ENCODE assay signal across 23 mouse cellular contexts in genomic region chr1:136331836-136332235, GRCm38 (mm10). TPM values are rescaled to one million over a fixed set of nuclear protein-coding genes. Genes with fewer than 3 reads are reported as not detected.
DNase-seq lines count a peak whose midpoint lies in the region; ATAC-seq and TF ChIP-seq lines count a peak whose summit lies in the region.
"Had no signal": no experiment of that assay in that cellular context is flagged by ENCODE, and none has a peak within 500 bp of the region (broad histone marks: within the 10 kb centered on the region; RNA-seq: fewer than 3 reads in every experiment).

No protein-coding gene starts in this region.

- no peak overlapping the region for H3K27ac ChIP-seq in midbrain, postnatal 0 days (ENCODE audit: low read depth, low read length)
- no peak overlapping the region for H3K27ac ChIP-seq in midbrain, embryonic 10.5 days (replicated peaks)
- no peak overlapping the region for H3K27ac ChIP-seq in embryonic facial prominence, embryonic 10.5 days (replicated peaks)
- H3K27ac ChIP-seq: embryonic facial prominence, embryonic 15.5 days; forebrain, embryonic 10.5 days; kidney, postnatal 0 days; limb, embryonic 10.5 days; neural tube, embryonic 13.5 days; stomach, embryonic 15.5 days had no signal

- H3K9ac ChIP-seq in midbrain, postnatal 0 days (replicated peaks; ENCODE audit: low read length, poor library complexity, severe bottlenecking): no peak overlapping the region
- H3K9ac ChIP-seq: embryonic facial prominence, embryonic 15.5 days; lung, embryonic 14.5 days; neural tube, embryonic 13.5 days; stomach, embryonic 15.5 days had no signal

- peak; percentile 15 for DNase-seq in heart, postnatal 4 days
- DNase-seq in heart, postnatal 25 days (ENCODE audit: low spot score): no peak
- DNase-seq in midbrain, postnatal 0 days (ENCODE audit: low spot score): peak; percentile 47
- DNase-seq in midbrain, embryonic 10.5 days (ENCODE audit: low spot score): no peak
- peak; percentile 80 to 89 for DNase-seq in cerebellum, adult 18-20 months
- peak; percentile 90 for DNase-seq in cerebellum, postnatal 14 days
- DNase-seq in Muller cell, postnatal 12 days (ENCODE audit: inconsistent ontology term): no peak
- no peak for DNase-seq in embryonic facial prominence, embryonic 10.5 days (ENCODE audit: low spot score)
- DNase-seq: adrenal gland, adult 2 months; embryo, embryonic 11 days; gastrocnemius, postnatal 10 days; kidney, adult 11 months; lung, embryonic 14.5 days; lung, postnatal 36 days; right cerebral cortex, postnatal 14 days; thymus, adult 18-20 months; thymus, postnatal 4 days had no signal

- no peaks in the 10 kb centered on the region for H3K9me3 ChIP-seq in midbrain, postnatal 0 days (ENCODE audit: low read length)
- no peaks in the 10 kb centered on the region for H3K9me3 ChIP-seq in midbrain, embryonic 10.5 days (replicated peaks)
- no peaks in the 10 kb centered on the region for H3K9me3 ChIP-seq in embryonic facial prominence, embryonic 10.5 days
- H3K9me3 ChIP-seq: embryonic facial prominence, embryonic 15.5 days; forebrain, embryonic 10.5 days; limb, embryonic 10.5 days; neural tube, embryonic 13.5 days; stomach, embryonic 15.5 days had no signal

- ATAC-seq in midbrain, postnatal 0 days (ENCODE audit: low FRiP score): 0 out of 2 replicates have a peak, but pooled peaks have one; percentile 58

- H3K4me3 ChIP-seq in midbrain, postnatal 0 days (ENCODE audit: low read depth, low read length): no peak overlapping the region
- H3K4me3 ChIP-seq in midbrain, embryonic 10.5 days: no peak overlapping the region
- no peak overlapping the region for H3K4me3 ChIP-seq in embryonic facial prominence, embryonic 10.5 days
- H3K4me3 ChIP-seq: embryonic facial prominence, embryonic 15.5 days; forebrain, embryonic 10.5 days; limb, embryonic 10.5 days; neural tube, embryonic 13.5 days; stomach, embryonic 15.5 days had no signal

- intact Hi-C loops in heart, postnatal 25 days (cut with DNase I): no loop called here

- WGBS in midbrain, postnatal 0 days: 71% methylated on average over 4 of the region's 4 CpGs
- 96% methylated on average over 4 of the region's 4 CpGs for WGBS in midbrain, embryonic 10.5 days
- WGBS in embryonic facial prominence, embryonic 10.5 days: 93% methylated on average over 4 of the region's 4 CpGs

- no peak for TF ChIP-seq CTCF in midbrain, postnatal 0 days (IDR thresholded peaks at IDR 0.05)

- peaks cover 5% of the 10 kb centered on the region for H3K36me3 ChIP-seq in midbrain, postnatal 0 days (ENCODE audit: insufficient read depth, low read length)
- peaks cover 55% of the 10 kb centered on the region for H3K36me3 ChIP-seq in midbrain, embryonic 10.5 days
- H3K36me3 ChIP-seq in embryonic facial prominence, embryonic 10.5 days (replicated peaks): peaks cover 59% of the 10 kb centered on the region
- H3K36me3 ChIP-seq: stomach, embryonic 15.5 days had no signal

- H3K27me3 ChIP-seq in midbrain, postnatal 0 days (ENCODE audit: insufficient read depth, low read length): no peaks in the 10 kb centered on the region
- H3K27me3 ChIP-seq in midbrain, embryonic 10.5 days (ENCODE audit: low read depth, poor library complexity, severe bottlenecking): no peaks in the 10 kb centered on the region
- H3K27me3 ChIP-seq in embryonic facial prominence, embryonic 10.5 days (replicated peaks; ENCODE audit: low read depth, poor library complexity, severe bottlenecking): no peaks in the 10 kb centered on the region
- H3K27me3 ChIP-seq: embryonic facial prominence, embryonic 15.5 days; neural tube, embryonic 13.5 days; stomach, embryonic 15.5 days had no signal

- peaks cover 3% of the 10 kb centered on the region; the same call in 1 of the 2 replicates for H3K4me1 ChIP-seq in midbrain, postnatal 0 days (ENCODE audit: insufficient read depth, low read length)
- 0 out of 2 replicates have a peak, but pooled peaks cover 6% of the 10 kb centered on the region for H3K4me1 ChIP-seq in midbrain, embryonic 10.5 days
- H3K4me1 ChIP-seq in embryonic facial prominence, embryonic 10.5 days: peaks cover 6% of the 10 kb centered on the region; the same call in 1 of the 2 replicates
- H3K4me1 ChIP-seq: stomach, embryonic 15.5 days had no signal

- no peak overlapping the region for H3K4me2 ChIP-seq in midbrain, postnatal 0 days (ENCODE audit: low read depth, low read length, poor library complexity, severe bottlenecking)
- H3K4me2 ChIP-seq: embryonic facial prominence, embryonic 15.5 days; lung, embryonic 14.5 days; neural tube, embryonic 13.5 days; stomach, embryonic 15.5 days had no signal

RNA-seq across cellular contexts. Expression of gene Camsap2, which starts 14.1 kb away (rescaled TPM):
- total RNA-seq in heart, postnatal 4 days (2021): 10 to 100 TPM; 33.4 to 34.0 TPM
- total RNA-seq in heart, postnatal 25 days (2021): 10 to 100 TPM; 21.4 to 22.8 TPM
- 137 and 143 TPM in 2 replicates for total RNA-seq in midbrain, postnatal 0 days (2014; rRNA removed)
- 19.0 and 21.9 TPM in 2 replicates for polyA plus RNA-seq in midbrain, postnatal 0 days (2015; fragmentation: Nextera tagmentation; extraction: Ambion mirVana)
- 11.1 and 14.4 TPM in 2 replicates for polyA plus RNA-seq in midbrain, embryonic 10.5 days (2016; fragmentation: Nextera tagmentation; extraction: Ambion mirVana)
- 11.4 and 12.4 TPM in 2 replicates for polyA plus RNA-seq in embryonic facial prominence, embryonic 10.5 days (2016; fragmentation: Nextera tagmentation; extraction: Ambion mirVana)

Comparison
In these comparisons a context has a peak if more than half of its experiments do, and no peak if none do; other contexts are left out.
1. DNase-seq: peak in heart, postnatal 4 days (single experiment), midbrain, postnatal 0 days (single experiment), cerebellum, adult 18-20 months (2 of 2) and cerebellum, postnatal 14 days (2 of 2); none in heart, postnatal 25 days (single experiment), midbrain, embryonic 10.5 days (single experiment), Muller cell, postnatal 12 days (single experiment) and embryonic facial prominence, embryonic 10.5 days (single experiment).